Mouse (Mus musculus): ENCODE results near the gene Dusp5. TPM values are rescaled to one million over a fixed set of nuclear protein-coding genes. Genes with fewer than 3 reads are reported as not detected.

Dusp5 gene
- polyA plus RNA-seq, 1 experiment = 3.0 TPM

GRCm38 (mm10) chr19:53529705-53530562 lies 1.0 kb downstream of the Dusp5 start:
- H3K36me3 ChIP-seq (replicated peaks; ENCODE audit: low read length) = no peaks in the 10 kb centered on the region
- H3K27me3 ChIP-seq (replicated peaks) = peaks cover 60% of the 10 kb centered on the region
- H3K4me1 ChIP-seq = peaks cover 48% of the 10 kb centered on the region
- no peak for TF ChIP-seq GATA1 (IDR thresholded peaks at IDR 0.05; ENCODE audit: borderline replicate concordance, low read length)
- TF ChIP-seq FLI1 (IDR thresholded peaks at IDR 0.05; ENCODE audit: low read length) = no peak
- peak overlapping the region; percentile 95 for H3K4me3 ChIP-seq (replicated peaks)
- peaks cover 15% of the 10 kb centered on the region for H3K9me3 ChIP-seq

- TF ChIP-seq GATA1 (IDR thresholded peaks at IDR 0.05; ENCODE audit: borderline replicate concordance, low read length) (no peak), FLI1 (IDR thresholded peaks at IDR 0.05; ENCODE audit: low read length) (no peak)
- Histone ChIP-seq H3K4me3 (replicated peaks) (peak overlapping the region; percentile 26), H3K9me3 (peaks cover 6% of the 10 kb centered on the region), H3K4me1 (peaks cover 63% of the 10 kb centered on the region), H3K27me3 (replicated peaks) (peaks cover 64% of the 10 kb centered on the region), H3K36me3 (replicated peaks; ENCODE audit: low read length) (no peaks in the 10 kb centered on the region)
Observed at GRCm38 (mm10) chr19:53531416-53531815, 2.5 kb downstream of the Dusp5 start.

- peaks cover under 1% of the 10 kb centered on the region for H3K9me3 ChIP-seq
- peaks cover 69% of the 10 kb centered on the region for H3K4me1 ChIP-seq
- no peaks in the 10 kb centered on the region for H3K36me3 ChIP-seq (replicated peaks; ENCODE audit: low read length)
- H3K4me3 ChIP-seq (replicated peaks) = no peak overlapping the region
- H3K27me3 ChIP-seq (replicated peaks) = peaks cover 61% of the 10 kb centered on the region
- no peak for TF ChIP-seq GATA1 (IDR thresholded peaks at IDR 0.05; ENCODE audit: borderline replicate concordance, low read length)
- TF ChIP-seq FLI1 (IDR thresholded peaks at IDR 0.05; ENCODE audit: low read length) = no peak
Observed at GRCm38 (mm10) chr19:53532021-53532420, 3.1 kb downstream of the Dusp5 start.

GRCm38 (mm10) chr19:53532676-53533075 lies 3.8 kb downstream of the Dusp5 start:
- Histone ChIP-seq H3K4me3 (replicated peaks) (no peak overlapping the region), H3K27me3 (replicated peaks) (peaks cover 62% of the 10 kb centered on the region), H3K36me3 (replicated peaks; ENCODE audit: low read length) (no peaks in the 10 kb centered on the region), H3K9me3 (no peaks in the 10 kb centered on the region), H3K4me1 (peaks cover 74% of the 10 kb centered on the region)
- no peak for TF ChIP-seq FLI1 (IDR thresholded peaks at IDR 0.05; ENCODE audit: low read length)
- no peak for TF ChIP-seq GATA1 (IDR thresholded peaks at IDR 0.05; ENCODE audit: borderline replicate concordance, low read length)

DNA sequence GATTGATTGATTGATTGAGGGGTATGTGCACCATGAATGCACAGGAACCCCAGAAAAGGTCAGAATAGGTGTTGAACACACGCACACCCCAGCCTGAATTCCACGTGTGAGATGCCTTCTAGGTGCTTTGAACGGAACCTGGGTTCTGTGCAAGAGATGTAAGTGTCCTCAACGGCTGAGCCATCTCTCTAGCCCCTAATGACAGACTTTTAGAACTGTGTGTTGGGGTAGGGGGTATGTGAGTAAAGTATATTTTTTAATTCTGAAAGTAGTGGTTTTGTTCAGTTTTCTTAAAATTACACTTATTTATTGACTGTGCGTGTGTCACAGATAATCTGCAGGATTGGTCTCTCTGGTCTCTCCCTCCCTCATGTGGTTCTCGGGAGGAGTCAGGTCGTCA lies 4.3 kb downstream of the Dusp5 start:
- no peak for TF ChIP-seq FLI1 (IDR thresholded peaks at IDR 0.05; ENCODE audit: low read length)
- no peak for TF ChIP-seq GATA1 (IDR thresholded peaks at IDR 0.05; ENCODE audit: borderline replicate concordance, low read length)
- no peak overlapping the region for H3K4me3 ChIP-seq (replicated peaks)
- H3K36me3 ChIP-seq (replicated peaks; ENCODE audit: low read length) = peaks cover 2% of the 10 kb centered on the region
- no peaks in the 10 kb centered on the region for H3K9me3 ChIP-seq
- peaks cover 61% of the 10 kb centered on the region for H3K27me3 ChIP-seq (replicated peaks)
- peaks cover 71% of the 10 kb centered on the region for H3K4me1 ChIP-seq

DNA sequence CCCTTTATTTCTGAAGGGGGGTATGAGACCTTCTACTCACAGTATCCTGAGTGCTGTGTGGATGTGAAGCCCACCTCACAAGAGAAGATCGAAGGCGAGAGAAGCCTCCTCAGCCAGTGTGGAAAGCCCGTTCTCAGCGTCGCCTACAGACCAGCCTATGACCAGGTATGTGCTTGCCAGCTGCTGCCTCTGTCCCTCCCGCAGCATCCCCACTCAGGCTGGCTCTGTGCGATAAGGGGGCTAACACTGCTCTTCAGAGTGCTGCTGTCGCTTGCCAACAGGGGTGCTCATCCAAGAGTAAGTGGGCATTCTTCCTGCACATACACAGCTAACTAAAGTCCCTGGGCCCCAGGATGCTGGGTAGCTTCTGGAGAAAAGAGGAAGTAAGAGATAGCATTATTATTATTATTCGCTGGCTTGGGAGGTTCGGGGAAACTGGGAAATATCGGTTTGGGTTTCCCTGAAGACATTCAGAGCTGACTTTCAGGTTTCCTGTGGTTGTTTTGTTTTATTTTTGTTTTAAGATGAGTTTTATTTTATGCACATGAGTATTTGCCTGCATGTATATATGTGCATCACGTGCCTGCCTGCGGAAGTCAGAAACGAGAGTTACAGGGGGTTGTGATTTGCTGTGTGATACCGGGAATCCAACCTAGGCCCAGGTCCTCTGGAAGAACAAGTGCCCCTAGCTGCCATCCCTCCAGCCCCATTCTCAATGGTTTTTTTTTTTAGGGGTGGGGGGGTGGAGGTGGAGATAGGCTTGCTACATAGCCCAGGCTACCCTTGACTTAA lies 5.1 kb downstream of the Dusp5 start:
- Histone ChIP-seq H3K4me1 (peaks cover 71% of the 10 kb centered on the region), H3K36me3 (replicated peaks; ENCODE audit: low read length) (peaks cover 2% of the 10 kb centered on the region), H3K9me3 (no peaks in the 10 kb centered on the region), H3K27me3 (replicated peaks) (peaks cover 58% of the 10 kb centered on the region), H3K4me3 (replicated peaks) (peak overlapping the region; percentile 60)
- TF ChIP-seq GATA1 (IDR thresholded peaks at IDR 0.05; ENCODE audit: borderline replicate concordance, low read length) (no peak), FLI1 (IDR thresholded peaks at IDR 0.05; ENCODE audit: low read length) (no peak)

- Histone ChIP-seq H3K4me3 (replicated peaks) (no peak overlapping the region), H3K36me3 (replicated peaks; ENCODE audit: low read length) (peaks cover 2% of the 10 kb centered on the region), H3K9me3 (no peaks in the 10 kb centered on the region), H3K27me3 (replicated peaks) (peaks cover 50% of the 10 kb centered on the region), H3K4me1 (peaks cover 64% of the 10 kb centered on the region)
- no peak for TF ChIP-seq FLI1 (IDR thresholded peaks at IDR 0.05; ENCODE audit: low read length)
- no peak for TF ChIP-seq GATA1 (IDR thresholded peaks at IDR 0.05; ENCODE audit: borderline replicate concordance, low read length)
Observed at GRCm38 (mm10) chr19:53534757-53535410, 6.0 kb downstream of the Dusp5 start.

DNA sequence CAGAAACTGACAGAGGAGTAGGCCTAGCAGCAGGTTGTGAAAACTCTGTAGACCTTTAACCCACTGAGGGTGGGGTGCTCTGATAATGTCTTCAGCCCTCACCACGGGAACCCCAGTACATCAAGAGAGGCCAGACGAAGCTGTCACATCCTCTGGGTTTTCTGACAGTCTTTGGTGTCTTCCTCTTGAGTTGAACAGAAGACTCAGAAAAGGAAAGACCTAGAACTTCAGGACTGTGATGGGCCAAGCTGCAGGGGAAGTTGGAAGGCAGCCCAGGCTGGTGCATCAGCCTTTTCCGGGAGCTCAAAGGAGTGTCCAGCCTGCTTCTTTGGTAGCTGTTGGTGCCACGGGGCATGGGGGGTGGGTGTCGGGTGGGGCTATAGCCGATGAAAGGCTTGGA lies 6.5 kb downstream of the Dusp5 start:
- H3K36me3 ChIP-seq (replicated peaks; ENCODE audit: low read length) = peaks cover 2% of the 10 kb centered on the region
- no peak for TF ChIP-seq FLI1 (IDR thresholded peaks at IDR 0.05; ENCODE audit: low read length)
- H3K9me3 ChIP-seq = no peaks in the 10 kb centered on the region
- H3K27me3 ChIP-seq (replicated peaks) = peaks cover 47% of the 10 kb centered on the region
- peaks cover 59% of the 10 kb centered on the region for H3K4me1 ChIP-seq
- H3K4me3 ChIP-seq (replicated peaks) = no peak overlapping the region

DNA sequence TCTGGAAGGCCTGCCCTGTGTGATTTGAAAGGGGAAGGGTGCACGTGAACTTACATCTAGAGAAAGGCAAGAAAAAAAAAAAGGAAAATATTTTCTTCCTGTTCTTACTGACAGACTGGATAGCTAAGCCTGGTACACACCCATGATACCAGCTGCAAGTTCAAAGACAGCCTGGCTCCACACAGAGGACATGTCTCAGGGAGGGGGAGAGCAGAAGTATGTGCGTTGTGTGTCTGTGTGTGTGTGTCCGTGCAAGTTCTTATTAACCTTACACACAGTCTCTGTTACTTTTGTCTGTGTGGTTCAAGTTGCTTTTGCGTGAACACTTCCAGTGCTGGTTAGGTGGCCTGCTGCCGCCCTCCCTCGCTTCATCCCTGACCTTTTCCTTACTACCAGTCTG lies 7.3 kb downstream of the Dusp5 start:
- Histone ChIP-seq H3K4me3 (replicated peaks) (no peak overlapping the region), H3K27me3 (replicated peaks) (peaks cover 41% of the 10 kb centered on the region), H3K9me3 (no peaks in the 10 kb centered on the region), H3K36me3 (replicated peaks; ENCODE audit: low read length) (peaks cover 7% of the 10 kb centered on the region), H3K4me1 (peaks cover 60% of the 10 kb centered on the region)
- TF ChIP-seq FLI1 (IDR thresholded peaks at IDR 0.05; ENCODE audit: low read length) = no peak
- TF ChIP-seq GATA1 (IDR thresholded peaks at IDR 0.05; ENCODE audit: borderline replicate concordance, low read length) = no peak
